Mouse (Mus musculus) ES-Bruce4 (cell line): ENCODE measurements around the gene Mrps27.

Experiments
- CTCF ChIP-seq: IDR thresholded peaks from one replicate; pipeline ENCODE4 v1.8.1; 2011; ENCODE audit warnings: low read depth, low read length
- EP300 ChIP-seq: IDR thresholded peaks from 2 replicates; pipeline ENCODE4 v1.6.1; 2011; ENCODE audit warnings: low read depth, low read length; ENCODE audit not compliant: insufficient read depth
- POLR2A ChIP-seq: IDR thresholded peaks from one replicate; pipeline ENCODE4 v1.8.1; 2011; ENCODE audit warnings: low read length; ENCODE audit not compliant: insufficient read depth

DNA sequence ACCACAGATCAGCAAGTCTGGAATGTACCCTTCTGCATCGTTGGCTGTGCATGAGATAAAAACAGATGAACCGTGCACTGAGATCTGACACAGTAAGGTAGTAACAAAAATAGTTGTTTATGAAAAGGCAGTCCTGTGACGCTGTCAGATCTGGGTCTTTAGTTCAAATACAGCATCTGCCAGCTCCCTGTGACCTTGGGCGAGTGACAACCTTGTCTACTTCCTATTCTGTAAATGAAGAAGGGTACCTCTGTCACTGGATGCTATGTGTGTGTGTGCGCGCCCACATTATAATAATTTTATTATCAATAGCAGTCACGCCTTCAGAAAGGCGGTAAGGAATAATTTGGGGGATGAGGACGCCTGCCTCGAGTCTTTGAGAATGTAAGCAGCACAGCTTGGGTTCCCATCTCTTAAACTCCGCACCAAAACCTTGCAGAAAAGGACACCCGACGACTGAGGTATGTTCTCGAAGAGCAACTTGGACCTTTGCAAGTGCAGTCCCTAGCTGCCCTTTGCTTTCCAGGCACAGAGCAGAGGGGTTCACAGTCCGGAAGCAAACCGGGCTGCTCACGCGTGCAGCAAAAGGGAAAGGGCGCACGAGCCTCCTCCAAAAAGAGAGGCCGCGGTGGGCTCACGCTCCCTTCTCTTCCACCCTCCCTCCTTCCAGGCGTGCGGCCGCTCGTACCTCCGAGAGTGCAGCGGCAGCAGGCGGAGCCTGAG lies 549 bp upstream of the Mrps27 start:
- TF ChIP-seq CTCF (no peak), POLR2A (no peak), EP300 (no peak)
